Mouse (Mus musculus): ENCODE results near the gene Orm1.
"Not testable (repeated sequence)": the region's sequence is repeated elsewhere in the genome, so short reads cannot be mapped to it uniquely, and the experiment has no call there.

Orm1 gene

DNA sequence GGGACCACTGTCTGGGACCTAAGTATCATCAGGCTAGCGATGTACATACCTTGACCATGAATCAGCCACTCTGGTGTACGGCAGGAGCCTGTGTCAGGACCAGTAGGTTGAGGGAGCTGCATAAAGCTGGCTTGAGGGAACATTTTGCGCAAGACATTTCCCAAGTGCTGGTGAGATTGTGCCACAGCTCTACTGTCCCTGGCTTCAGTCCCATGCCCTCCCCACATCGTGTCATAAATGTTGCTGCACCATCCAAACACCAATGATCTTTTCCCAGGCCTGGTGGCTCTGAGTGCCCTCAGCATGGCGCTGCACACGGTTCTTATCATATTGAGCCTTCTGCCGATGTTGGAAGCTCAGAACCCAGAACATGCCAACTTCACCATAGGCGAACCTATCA lies at the start of gene Orm1:
Orm1 (plus strand) TSS at position 266 of the 400 bp plus-strand sequence.
- in situ Hi-C loops (cut with MseI, MboI) = no loop called here

DNA sequence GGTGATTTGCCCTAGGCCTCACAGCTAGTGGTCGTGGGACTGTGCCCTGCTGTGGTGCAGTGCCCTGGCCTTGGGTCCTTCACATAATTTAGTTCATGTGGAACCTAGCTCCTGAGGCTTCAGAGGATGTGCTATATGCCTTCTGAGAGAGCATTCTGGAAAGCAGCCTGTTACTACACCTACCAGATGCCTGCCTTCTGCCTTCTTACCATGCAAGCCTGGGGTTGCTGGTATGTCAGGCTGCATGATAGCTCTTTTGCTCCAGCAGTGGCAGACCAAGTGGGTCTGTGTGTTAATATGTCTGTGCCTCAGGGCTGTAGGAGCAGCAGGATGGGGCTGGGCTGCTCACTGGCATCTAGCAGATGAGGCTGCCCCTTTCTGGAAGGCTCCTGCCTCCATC lies 48.7 kb upstream of the Orm1 start:
- in situ Hi-C loops (cut with MseI, MboI) = no loop called here

DNA sequence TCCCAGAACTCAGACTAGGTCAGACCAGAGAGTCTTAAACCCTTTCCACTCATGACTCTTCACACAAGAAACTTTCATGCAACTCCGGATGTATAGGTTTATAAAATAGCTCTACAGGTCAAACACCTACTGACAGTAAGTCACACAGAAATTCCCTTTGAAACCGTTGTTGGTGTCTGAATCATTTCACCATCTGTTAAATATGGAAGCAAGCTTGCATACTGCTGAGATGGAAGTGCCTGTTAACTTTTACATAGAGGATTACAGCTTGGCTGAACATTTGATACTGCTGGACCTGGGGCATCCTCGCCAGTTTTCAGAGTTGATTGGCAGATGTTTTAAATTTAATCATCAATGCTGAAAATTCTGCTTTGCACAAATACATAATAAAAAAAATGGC lies 48.1 kb upstream of the Orm1 start:
- in situ Hi-C loops (cut with MseI, MboI) = no loop called here

DNA sequence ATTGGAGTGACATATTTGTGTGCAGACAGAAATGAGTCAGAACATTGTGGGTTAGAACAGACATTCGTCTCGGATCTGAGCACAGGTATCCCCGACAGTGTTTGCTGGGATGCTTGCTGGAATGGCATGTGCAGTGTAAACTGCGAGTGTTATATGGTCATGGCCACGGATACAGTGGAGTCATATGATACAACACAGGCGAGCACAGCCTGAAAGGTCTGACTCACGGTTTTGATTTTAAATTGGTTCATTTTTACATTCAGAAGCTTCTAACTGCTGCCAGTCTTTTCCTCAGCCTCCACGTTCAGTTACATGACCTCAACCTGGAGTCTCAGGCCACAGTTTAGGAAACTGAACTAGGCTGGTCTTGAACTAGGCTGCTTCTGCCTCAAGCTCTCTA lies 47.5 kb upstream of the Orm1 start:
- in situ Hi-C loops (cut with MseI, MboI) = no loop called here

DNA sequence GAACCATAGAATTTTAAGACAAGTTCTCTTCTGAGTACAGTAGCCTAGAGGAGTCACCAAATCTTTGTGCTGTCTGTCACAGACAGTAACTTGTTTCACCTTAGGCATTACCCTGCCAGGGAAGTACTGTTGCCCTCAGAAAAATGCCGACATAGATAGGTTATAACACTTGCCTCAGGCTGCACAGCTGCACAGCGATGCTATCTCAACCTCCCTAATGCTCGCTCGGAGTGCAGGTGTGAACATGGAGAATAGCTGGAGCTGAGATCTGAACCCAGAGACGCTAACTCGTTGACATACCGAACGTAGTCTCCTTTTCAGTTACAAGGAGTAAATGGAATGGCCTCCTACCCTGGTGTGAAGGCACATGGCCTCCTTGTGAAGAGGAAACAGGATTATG lies 46.2 kb upstream of the Orm1 start:
- in situ Hi-C loops (cut with MseI, MboI) = no loop called here

DNA sequence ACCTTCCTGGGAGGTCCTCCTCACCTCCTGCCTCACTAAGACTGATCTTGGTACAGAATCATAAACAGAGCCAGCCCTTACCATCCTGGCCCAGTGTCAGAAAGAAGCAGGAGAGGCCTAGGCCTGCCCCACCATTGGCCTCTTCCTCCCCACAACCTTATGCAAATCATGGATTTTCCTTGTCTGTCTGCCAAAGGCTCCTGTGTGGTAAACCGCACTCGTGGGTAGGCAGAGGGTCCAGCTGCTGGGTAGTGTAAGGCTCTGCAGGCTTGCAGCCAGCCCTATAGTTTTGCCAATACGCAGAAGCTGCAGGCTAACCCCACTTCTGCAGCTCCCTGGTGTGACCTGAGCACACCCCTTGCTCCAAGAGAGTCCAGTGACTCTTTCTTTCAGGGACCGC lies 41.7 kb upstream of the Orm1 start:
- in situ Hi-C loops (cut with MseI, MboI) = no loop called here

DNA sequence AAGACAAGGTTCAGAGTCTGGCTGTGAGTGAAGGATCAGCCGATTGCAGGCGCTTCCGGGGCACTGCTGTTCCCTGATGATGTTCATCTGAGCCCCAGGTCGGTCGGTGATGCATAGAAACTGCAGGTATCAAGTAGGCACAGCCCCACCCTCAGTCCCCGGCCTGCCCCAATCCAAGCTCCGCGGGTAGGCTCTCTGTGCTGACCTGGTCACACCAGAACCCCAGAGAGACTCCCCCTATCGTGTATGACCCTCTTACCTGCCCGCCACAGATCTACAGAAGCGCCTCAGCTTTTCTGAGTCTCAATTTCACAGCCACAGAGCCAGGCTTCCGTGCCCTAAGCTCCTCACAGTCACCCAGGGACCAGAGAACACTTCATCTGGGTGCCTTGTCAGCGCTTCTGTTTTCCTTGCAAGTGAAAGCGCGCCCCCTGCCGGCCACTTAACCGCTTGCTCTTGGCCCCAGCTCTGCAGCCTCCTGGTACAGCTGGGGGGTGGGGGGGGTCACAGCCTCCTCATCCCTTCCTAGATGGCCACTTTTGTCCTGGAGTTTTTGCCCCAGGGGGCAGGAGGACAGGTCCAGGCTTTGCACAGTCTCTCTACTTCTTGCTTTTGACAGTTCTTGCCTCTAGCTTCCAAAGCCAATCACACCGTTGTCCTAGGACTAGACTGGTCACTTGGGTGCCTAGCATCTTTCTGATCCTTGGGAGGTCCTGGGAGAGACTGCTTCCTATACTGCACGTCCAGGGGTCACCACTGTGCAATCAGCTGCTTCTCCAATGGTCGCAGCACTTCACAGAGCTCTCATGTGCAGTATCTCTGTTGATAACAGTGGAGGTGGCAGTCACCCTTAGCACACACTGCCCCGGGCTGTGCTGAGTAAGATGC lies 36.9 kb upstream of the Orm1 start:
- in situ Hi-C loops (cut with MseI, MboI) = loop anchor here (5.0 kb wide), 2 partner anchors 90 to 150 kb away; no protein-coding TSS in a partner anchor

DNA sequence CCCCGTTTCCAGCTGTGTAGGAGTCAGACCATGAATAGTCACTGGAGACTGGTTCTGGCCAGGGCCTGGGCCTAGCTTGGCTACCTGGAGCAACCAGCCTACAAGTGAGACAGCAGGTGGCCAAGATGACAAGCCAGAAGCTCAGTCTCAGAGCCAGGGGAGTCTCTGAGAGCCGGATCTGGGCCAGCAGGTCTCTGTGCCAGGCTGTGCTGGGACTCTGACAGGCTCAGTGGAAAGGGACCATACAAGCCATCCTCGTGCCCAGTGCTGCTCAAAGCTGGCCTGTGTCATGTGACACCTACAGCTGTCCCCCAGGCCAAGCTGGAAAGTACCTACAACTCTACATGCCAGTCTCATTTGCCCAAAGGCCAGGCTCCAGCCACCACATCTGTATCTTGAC lies 36.0 kb upstream of the Orm1 start:
- in situ Hi-C loops (cut with MseI, MboI) = loop anchor here (5.0 kb wide), 2 partner anchors 91 to 151 kb away; no protein-coding TSS in a partner anchor

DNA sequence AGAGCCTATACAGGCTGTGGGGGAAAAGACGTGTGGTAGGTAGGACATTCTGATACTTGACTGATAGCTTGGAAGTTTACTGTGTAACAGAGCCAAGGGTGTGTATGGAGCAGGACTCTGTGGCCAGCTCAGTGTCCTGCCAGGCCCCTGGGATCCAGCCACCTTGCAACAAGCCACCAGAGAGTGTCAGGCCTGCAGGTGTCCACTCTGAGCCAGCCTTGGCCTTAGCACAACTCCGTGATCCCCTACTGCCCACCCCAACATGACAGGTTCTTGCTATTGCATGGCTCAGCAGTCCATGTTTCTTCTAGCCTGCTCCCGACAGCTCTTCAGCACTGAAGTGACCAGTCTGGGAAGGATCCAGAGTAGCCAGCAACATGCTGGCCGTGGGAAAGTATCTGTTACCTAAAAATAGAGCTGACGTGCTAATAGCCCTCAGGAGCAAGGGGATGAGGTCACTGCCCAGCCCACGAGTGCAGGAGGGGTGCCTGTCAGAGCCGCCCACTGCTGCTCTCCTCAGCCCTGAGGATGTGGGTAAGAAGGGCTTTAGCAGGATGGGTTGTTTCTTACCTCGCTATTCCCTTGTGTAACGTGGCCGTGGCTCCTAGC lies 34.0 kb upstream of the Orm1 start:
- in situ Hi-C loops (cut with MseI, MboI) = loop anchor here in 1 of 2 experiments (5.0 kb wide), 1 partner anchor 153 kb away; no protein-coding TSS in a partner anchor

DNA sequence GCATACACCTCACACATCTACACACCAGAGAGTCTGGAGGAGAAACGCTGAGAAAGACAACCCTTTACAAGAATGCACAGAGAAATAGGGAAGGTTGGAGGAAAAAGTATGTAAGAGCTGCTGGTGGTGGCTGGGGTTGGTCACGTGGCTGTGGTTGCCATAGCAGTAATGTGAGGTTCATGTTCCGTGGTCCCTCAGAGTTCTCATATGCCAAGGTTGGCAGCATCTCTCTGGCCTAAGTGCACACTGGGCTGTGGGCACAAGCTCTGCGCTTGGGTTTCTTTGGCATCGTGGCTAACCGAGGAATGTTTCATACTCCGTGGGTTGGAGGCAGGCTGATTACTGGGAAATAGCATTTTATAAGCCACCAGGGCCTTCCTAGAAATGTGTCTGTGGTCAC lies 32.9 kb upstream of the Orm1 start:
- in situ Hi-C loops (cut with MseI, MboI) = loop anchor here in 1 of 2 experiments (5.0 kb wide), 1 partner anchor 154 kb away; no protein-coding TSS in a partner anchor

DNA sequence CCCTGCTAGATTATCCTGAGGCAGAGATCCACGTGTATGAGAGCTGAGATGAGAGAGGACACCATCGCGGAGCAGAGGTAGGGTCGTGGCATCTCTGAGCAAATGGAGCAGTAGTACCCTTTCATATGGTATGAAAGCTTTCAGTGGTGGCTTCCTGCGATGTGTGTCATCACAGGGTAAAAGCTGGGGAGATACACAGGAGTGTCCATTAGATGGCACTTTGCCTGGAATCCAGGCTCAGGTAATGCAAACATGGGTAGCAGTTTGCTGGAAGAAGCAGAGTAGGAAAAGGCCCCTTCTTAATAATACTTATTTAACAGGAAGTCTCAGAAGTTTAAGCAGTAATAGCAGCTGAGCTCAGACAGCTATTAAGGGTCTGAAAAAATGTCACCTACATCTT lies 30.3 kb upstream of the Orm1 start:
- in situ Hi-C loops (cut with MseI, MboI) = loop anchor here in 1 of 2 experiments (5.0 kb wide), 1 partner anchor 157 kb away; no protein-coding TSS in a partner anchor

DNA sequence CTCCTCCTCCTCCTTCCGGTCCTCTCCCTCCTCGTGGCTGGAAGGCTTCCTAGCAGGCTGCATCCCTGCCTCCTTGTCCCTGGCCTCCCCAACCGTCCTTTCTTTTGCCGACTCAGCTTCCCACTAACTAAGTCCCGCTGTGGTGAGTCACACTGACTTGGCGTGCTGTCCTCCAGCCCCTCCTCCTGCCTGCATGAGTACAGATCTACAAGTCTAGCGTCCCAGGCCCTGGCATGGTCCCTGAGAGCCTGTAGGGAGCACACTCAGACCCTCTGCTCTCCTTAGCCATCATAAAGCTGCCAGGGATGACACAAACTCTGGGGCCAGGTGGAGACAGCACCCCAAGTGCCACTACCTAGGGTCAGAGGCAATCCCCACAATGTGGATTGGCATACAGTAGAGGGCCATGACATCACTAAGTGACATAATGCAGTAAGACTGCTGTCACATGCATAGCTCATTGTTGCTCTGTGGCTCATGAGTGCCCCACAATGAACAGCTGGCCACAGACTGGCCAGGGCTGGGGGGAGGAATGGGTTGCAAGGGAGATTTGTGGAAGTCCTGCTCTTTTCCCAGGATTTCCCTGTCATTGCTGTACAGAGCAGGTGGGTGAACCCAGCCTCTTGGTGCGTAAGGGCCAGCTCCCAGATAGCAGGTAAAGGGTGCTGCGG lies 28.1 kb upstream of the Orm1 start:
- in situ Hi-C loops (cut with MseI, MboI) = no loop called here

DNA sequence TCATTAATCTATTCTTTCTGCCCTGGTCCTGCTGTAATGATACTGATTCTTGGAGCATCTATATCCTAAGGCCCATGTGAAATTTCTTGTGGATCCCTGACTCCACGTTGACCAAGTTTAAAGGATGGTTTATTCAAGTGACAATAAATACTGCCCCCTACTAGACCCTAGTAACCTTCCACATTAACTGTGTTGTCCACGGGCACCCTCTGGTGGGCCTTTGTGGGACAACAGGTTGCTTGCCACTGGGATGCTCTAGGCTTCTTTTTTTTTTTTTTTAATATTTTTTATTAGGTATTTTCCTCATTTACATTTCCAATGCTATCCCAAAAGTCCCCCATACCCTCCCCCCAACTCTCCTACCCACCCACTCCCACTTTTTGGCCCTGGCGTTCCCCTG lies 24.8 kb upstream of the Orm1 start:
- in situ Hi-C loops (cut with MseI, MboI) = not testable (repeated sequence)

DNA sequence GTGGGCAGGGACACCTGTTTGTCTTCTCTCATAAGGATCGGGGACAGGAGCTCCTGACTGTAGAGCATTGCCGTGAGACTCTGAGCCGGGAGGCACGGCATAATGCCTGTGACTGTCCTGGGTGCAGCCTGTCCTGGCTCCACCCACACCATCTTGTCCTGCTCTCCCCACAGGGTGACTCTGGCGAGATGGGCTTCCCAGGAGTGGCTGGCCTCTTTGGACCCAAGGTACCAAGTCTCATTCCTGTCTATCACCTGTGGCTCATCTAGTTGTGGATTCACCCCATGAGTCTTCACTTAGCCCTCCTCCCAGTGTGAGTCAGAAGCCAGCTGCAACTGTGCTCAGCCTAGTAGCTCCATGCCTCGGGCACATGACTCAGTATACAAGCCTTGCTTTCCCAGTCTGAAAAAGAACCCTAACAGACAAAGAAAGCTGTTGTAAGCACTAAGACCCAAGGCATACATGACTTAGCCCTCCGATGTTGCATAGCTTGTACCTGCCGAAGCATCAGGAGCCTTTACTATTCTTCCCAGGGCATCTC lies 21.0 kb upstream of the Orm1 start:
- in situ Hi-C loops (cut with MseI, MboI) = no loop called here

DNA sequence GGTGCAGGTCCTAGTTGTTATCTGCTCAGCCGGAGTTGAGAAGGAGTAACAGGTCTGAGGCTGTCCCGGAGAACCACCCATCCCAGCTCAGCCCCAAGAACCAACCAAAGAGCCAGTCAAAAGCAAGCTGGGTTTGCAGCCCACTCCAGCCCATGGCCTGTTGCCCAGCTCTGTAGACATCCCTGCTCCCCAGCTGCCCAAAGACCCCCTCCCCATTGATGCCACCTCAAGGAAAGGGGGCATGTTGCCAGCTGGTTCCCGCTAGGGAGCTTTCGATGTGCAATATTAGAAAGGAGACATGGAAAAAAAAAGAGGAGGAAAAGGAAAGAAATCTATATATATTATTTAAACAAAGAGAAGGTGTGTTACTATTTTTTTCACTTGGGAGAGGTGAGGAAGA lies 11.0 kb upstream of the Orm1 start:
- in situ Hi-C loops (cut with MseI, MboI) = no loop called here

DNA sequence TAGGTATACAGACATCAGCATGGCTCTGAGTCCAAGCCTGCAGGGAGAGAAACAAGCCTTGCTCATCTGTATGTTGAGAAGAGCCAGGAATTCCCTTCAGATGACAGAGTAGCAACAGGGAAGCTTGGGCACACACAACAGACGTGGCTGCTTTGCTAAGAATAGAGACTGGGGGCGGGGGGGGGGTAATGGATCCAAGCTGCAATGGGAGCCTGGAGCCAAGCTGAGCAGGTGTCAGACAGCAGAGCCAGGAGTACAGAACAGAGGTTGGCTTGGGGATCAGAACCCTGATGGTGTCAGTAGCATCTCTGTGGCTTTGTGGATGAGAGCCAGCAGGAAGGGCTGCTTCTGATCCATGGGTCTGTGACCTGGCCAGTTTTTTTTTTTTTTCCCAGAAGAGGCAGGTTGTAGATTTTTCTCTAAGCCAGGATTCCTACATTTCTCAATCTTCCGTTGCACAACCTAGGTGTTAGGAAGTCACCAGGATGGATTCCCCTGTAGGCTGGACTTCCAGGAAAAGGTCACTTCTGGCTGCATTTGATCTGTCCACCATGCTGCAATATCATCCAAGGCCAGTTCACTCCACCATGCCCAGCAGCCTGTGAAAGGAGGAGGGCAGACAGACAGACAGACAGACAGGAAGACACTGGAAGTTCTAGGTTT lies 5.8 kb upstream of the Orm1 start:
- in situ Hi-C loops (cut with MseI, MboI) = no loop called here

DNA sequence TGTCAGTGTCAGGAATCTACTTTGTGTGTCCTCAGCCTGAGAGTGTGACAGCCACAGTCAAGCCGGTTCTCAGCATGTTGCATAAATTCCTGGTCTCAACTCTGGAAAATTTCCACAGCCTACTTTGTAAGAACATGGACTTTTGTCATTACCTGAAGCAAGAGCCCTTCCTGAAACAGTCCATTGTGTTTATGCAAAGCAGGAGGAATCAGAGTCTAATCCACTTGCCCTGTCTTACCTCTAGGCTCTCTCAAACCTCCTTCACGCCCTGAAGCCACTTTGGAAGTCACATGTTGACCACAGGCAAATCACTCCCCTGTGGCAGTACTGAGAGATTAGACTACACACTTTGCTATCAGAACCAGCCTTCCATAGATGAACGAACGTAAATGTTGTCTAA lies 1.9 kb upstream of the Orm1 start:
- in situ Hi-C loops (cut with MseI, MboI) = no loop called here

DNA sequence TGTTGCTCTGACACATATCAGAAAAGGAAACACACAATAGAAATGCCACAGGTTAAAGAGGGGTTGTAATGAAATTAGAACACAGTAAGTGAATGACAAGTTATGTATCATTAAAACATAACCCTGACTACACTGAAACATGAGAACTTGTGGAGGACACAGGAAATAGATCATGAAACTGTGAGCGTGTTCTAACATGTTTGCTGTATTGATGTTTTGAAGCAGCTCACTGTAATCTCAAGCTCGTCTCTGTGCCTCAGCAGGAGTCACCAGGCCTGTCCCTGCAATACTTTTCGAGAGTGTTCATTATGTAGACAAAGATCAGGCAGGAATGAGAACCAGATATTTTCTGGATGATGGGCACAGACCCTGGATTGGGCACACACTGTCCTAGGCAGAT lies 752 bp upstream of the Orm1 start:
- in situ Hi-C loops (cut with MseI, MboI) = no loop called here

DNA sequence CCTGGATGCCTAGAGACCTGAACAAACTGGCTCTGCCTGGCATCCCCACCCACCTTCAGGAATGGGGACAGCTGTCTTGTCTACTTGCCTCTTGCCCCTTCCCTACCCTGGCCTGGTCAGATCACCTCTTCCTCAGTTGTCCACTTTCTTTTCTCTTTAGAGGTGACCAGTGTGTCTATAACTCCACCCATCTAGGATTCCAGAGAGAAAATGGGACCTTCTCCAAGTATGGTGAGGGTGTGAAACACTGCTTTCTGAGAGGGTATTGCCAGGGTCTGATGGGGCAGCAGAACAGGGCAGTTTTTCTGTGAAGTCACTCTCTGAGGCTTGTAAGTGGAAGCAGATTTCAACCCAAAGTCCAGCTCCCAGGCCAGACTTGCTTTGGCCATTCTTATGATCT lies 901 bp downstream of the Orm1 start:
- in situ Hi-C loops (cut with MseI, MboI) = no loop called here

DNA sequence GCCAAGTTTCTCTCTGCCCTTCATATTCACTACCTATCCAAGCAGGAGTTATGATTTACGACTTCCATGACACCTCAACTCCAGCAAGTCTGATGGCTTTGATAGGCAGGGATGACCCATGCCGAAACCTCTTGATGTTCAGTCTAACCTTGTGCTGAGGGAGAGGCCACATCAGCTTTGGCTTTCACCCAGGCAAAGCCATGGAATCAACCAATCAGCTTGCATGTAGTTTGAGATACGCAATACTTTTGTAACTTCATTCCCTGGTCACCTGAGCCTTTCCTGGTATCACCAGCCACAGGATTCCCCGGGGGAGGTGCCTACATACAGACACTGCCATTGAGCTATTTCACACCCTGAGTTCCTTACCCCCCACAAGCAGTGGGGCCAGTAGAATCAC lies 2.3 kb downstream of the Orm1 start:
- in situ Hi-C loops (cut with MseI, MboI) = no loop called here

DNA sequence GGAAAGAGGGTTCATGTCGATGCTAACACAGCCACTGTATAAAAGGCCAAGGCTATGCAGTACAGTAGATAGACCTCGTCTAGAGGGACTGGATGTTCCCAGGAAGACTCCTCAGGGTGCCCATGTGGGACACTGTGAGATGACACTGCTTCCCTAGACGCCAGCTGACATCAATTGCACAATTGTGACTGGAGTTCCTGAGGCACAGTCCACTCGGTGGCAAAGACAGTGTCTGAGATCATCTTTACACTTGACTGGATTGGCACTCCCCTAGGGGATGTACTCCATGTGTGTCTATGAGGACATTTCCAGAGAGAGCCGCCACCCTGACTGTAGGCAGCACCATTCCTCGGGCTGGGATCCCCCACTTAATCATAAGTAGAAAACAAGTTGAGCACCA lies 4.2 kb downstream of the Orm1 start:
- in situ Hi-C loops (cut with MseI, MboI) = no loop called here
